Mouse (Mus musculus) heart, postnatal 0 days (tissue): Measurements from ENCODE around the gene 4921517D22Rik. TPM values are rescaled to one million over a fixed set of nuclear protein-coding genes. Genes with fewer than 3 reads are reported as not detected.
A peak's percentile ranks its signal among the peaks of the same experiment; 100 is the strongest.

Experiments used
- ATAC-seq: fragments of 200-750 bp; cut with Nextera tagmentation; 2 replicates; pipeline ENCODE4 v1.8.0; 2017; ENCODE audit warnings: low read depth, moderate number of reproducible peaks, moderate library complexity; ENCODE audit not compliant: insufficient read depth
- DNase-seq: peaks from one replicate; pipeline ENCODE4 v3.0.0-alpha.2; 2016; ENCODE audit warnings: low spot score
- H3K27ac ChIP-seq: fragments of 300-500 bp; sonication (generic); 2 replicates; pipeline ENCODE4 v1.5.1; 2014; ENCODE audit warnings: low read depth, mild to moderate bottlenecking
- H3K27me3 ChIP-seq: fragments of 300-500 bp; sonication (generic); 2 replicates; pipeline ENCODE4 v1.6.1; 2014; ENCODE audit warnings: low read length, mixed read lengths; ENCODE audit not compliant: control insufficient read depth, insufficient read depth
- H3K36me3 ChIP-seq: fragments of 300-500 bp; sonication (generic); replicated peaks from 2 replicates; pipeline ENCODE4 v1.6.1; 2014; ENCODE audit warnings: low read length, mixed read lengths; ENCODE audit not compliant: control insufficient read depth, insufficient read depth
- H3K4me1 ChIP-seq: fragments of 300-500 bp; sonication (generic); 2 replicates; pipeline ENCODE4 v1.6.1; 2014; ENCODE audit warnings: antibody characterized with exemption; ENCODE audit not compliant: control insufficient read depth, insufficient read depth
- H3K4me2 ChIP-seq: fragments of 300-500 bp; sonication (generic); 2 replicates; pipeline ENCODE4 v1.6.1; 2014; ENCODE audit warnings: low read depth, mild to moderate bottlenecking, low read length, moderate library complexity
- H3K4me3 ChIP-seq: fragments of 300-500 bp; sonication (generic); 2 replicates; pipeline ENCODE4 v1.5.1; 2014; ENCODE audit warnings: low read depth, low read length
- H3K9ac ChIP-seq: fragments of 300-500 bp; sonication (generic); replicated peaks from 2 replicates; pipeline ENCODE4 v1.6.1; 2014; ENCODE audit warnings: low read depth, low read length, mixed read lengths
- H3K9me3 ChIP-seq: fragments of 300-500 bp; sonication (generic); replicated peaks from 2 replicates; pipeline ENCODE4 v1.6.1; 2016; ENCODE audit warnings: low read length; ENCODE audit not compliant: control insufficient read depth
- CTCF ChIP-seq: IDR thresholded peaks from 2 replicates; pipeline ENCODE4 v1.5.1; 2016; ENCODE audit warnings: antibody characterized with exemption, control low read depth, low read depth
- EP300 ChIP-seq: IDR thresholded peaks from 2 replicates; pipeline ENCODE4 v1.6.1; 2016; ENCODE audit warnings: antibody characterized with exemption, low read depth
- WGBS: fragments of 180-500 bp; shearing (Covaris S2); extraction: QIAGEN DNeasy Blood & Tissue Kit; methylation state at CpG from one replicate; pipeline ENCODE4 v1.1.7; 2014; 5-methylcytosine and 5-hydroxymethylcytosine counted together
- polyA plus RNA-seq: library from polyadenylated mRNA; unstranded; fragments of >200 nt; fragmentation: Nextera tagmentation; extraction: Ambion mirVana; gene quantifications from 2 replicates; pipeline ENCODE4 v1.2.1, GENCODE M21; 2015
- total RNA-seq: library from RNA; depleted of rRNA; stranded (reverse); fragments of >200 nt; gene quantifications from 2 replicates; pipeline ENCODE4 v1.2.3, GENCODE M21; 2014; ENCODE audit warnings: low replicate concordance

Gene 4921517D22Rik
- total and polyA plus RNA-seq, 2 experiments from 2014 or later = not detected

DNA sequence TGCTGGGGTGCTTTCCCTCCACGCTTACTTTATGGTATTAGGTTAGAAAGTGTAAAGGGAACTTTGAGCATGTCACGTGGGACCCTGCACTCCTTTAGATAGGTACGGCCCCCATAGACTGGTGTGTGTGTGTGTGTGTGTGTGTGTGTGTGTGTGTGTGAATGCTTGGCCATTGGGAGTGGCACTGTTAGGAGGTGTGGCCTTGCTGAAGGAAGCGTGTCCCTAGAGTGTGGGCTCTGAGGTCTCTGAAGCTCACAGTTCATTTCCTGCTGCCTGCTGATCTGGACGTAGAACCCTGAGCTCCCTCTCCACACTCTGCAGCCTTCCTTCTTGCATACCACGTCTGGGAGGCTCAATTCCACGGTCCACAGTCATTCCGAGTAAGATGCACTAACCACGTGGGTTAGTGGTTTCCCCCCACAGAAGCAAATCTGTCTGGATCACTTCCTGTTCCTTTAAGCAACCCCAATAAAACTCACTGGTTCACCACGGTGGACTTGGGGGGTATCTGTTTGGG is 37.5 kb downstream of the 4921517D22Rik start:
- H3K9ac ChIP-seq = no peak overlapping the region
- no peaks in the 10 kb centered on the region for H3K27me3 ChIP-seq
- WGBS = 53% methylated on average over 10 of the region's 10 CpGs
- TF ChIP-seq CTCF (no peak), EP300 (no peak)
- H3K27ac ChIP-seq = no peak overlapping the region
- H3K36me3 ChIP-seq = no peaks in the 10 kb centered on the region
- H3K4me2 ChIP-seq = no peak overlapping the region
- no peak overlapping the region for H3K4me3 ChIP-seq
- DNase-seq (no peak), ATAC-seq (no peak)
- no peaks in the 10 kb centered on the region for H3K9me3 ChIP-seq
- H3K4me1 ChIP-seq = peaks cover 8% of the 10 kb centered on the region

DNA sequence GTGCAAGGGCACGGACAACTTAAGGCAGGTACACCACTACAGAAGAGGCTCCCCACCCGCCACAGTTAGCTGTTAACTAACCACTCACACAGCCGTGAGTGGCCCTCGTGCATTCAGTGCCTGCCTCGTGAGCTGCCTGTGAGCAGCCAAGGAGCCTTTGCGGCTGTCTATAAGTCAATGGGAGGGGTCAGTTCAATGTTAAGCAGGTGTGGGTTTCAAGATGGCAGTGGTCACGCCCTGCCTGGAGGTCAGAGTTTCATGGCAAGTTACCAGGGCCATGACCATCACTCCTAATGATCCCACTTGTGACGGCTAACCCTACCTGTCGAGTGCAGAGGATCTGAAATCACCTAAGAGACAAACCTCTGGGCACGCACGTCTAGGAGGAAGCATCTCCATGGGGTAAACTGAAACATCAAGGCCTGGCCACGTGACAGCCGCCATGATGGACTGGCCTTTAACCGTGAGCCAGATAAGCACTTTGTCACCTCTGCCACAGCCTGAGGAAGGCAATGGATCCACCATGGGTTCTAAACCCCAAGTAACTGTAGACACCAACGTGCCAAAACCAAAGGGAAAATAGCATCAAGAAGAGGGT is 38.1 kb downstream of the 4921517D22Rik start:
- no peak overlapping the region for H3K4me3 ChIP-seq
- WGBS = 93% methylated on average over 15 of the region's 15 CpGs
- TF ChIP-seq CTCF = no peak
- no peak for TF ChIP-seq EP300
- H3K27me3 ChIP-seq = no peaks in the 10 kb centered on the region
- ATAC-seq (no peak), DNase-seq (no peak)
- no peak overlapping the region for H3K9ac ChIP-seq
- H3K36me3 ChIP-seq = no peaks in the 10 kb centered on the region
- no peak overlapping the region for H3K4me2 ChIP-seq
- H3K27ac ChIP-seq = no peak overlapping the region
- peaks cover 8% of the 10 kb centered on the region for H3K4me1 ChIP-seq
- H3K9me3 ChIP-seq = no peaks in the 10 kb centered on the region

DNA sequence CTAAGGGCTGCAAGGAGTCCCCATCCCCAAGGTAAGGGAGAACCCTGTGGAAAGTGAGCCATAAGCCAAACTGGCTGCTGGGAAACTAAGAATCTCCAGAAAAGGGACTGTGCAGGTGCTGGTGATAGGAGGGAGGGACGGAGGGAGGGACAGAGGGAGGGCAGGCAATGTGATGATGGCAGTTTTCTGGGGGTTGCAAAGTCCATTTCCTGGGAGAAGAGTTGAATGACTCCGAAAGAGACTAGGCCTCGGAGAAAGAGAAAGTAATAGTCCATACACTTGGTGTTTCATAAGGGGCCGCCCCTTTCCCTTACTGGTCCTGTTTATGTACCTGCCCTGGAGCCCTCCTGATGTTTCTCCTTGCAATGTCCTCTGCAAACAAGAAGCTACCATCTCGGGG is 39.4 kb downstream of the 4921517D22Rik start:
- Histone ChIP-seq H3K4me2 (no peak overlapping the region), H3K27me3 (no peaks in the 10 kb centered on the region), H3K9me3 (no peaks in the 10 kb centered on the region), H3K27ac (no peak overlapping the region), H3K36me3 (no peaks in the 10 kb centered on the region; the same call in 1 of the 2 replicates), H3K9ac (no peak overlapping the region), H3K4me3 (no peak overlapping the region), H3K4me1 (peaks cover 8% of the 10 kb centered on the region)
- DNase-seq (no peak), ATAC-seq (no peak)
- 90% methylated on average over 5 of the region's 5 CpGs for WGBS
- TF ChIP-seq CTCF (no peak), EP300 (no peak)

DNA sequence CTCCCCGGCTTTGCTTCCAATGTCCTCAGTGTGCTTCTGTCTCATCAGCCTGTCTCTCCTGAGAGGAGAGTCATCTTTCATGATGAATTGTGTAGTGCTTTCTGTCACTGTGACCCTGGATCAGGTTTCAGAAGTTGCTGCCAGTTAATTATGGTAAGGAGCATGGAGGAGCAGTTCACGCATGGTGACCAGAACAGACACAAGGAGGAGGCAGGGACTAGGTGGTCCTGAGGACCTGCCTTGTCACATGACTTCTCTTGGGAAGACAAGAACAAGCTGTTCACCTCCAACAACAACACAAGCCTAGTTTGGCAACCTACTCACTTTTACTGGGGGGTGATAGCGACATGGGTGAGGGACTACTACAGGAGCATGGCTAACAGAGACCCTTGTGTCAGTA is 40.8 kb downstream of the 4921517D22Rik start:
- no peaks in the 10 kb centered on the region for H3K9me3 ChIP-seq
- H3K27ac ChIP-seq = no peak overlapping the region
- peaks cover 5% of the 10 kb centered on the region; the same call in 1 of the 2 replicates for H3K36me3 ChIP-seq
- H3K4me3 ChIP-seq = no peak overlapping the region
- TF ChIP-seq CTCF (no peak), EP300 (no peak)
- H3K4me1 ChIP-seq = peaks cover 8% of the 10 kb centered on the region
- ATAC-seq (no peak), DNase-seq (no peak)
- H3K4me2 ChIP-seq = no peak overlapping the region
- no peaks in the 10 kb centered on the region for H3K27me3 ChIP-seq
- 63% methylated on average over 3 of the region's 3 CpGs for WGBS
- H3K9ac ChIP-seq = no peak overlapping the region

DNA sequence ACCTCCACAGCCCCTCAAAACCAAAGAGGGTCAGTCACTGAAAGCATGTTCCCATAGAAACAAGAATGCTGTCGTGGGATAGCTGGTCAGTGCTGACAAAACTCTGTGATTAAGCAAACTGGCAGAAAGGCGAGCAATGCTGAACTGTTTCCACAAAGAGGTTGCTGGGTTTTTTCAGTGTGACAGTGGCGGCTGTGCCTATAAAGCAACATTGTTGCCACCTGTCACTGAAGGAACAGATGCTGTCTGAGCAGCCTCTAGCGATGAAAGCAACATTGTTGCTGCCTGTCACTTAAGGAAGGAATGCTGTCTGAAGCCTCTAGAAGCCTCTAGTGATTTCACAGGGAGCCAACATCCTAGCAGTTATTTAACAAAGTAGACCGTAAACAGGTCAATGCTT is 41.3 kb downstream of the 4921517D22Rik start:
- WGBS = 41% methylated on average over 5 of the region's 5 CpGs
- H3K9ac ChIP-seq = no peak overlapping the region
- no peaks in the 10 kb centered on the region for H3K9me3 ChIP-seq
- H3K4me2 ChIP-seq = no peak overlapping the region
- H3K4me3 ChIP-seq = no peak overlapping the region
- no peak for DNase-seq
- peaks cover 8% of the 10 kb centered on the region for H3K4me1 ChIP-seq
- H3K36me3 ChIP-seq = peaks cover 5% of the 10 kb centered on the region; the same call in 1 of the 2 replicates
- H3K27ac ChIP-seq = no peak overlapping the region
- H3K27me3 ChIP-seq = no peaks in the 10 kb centered on the region
- TF ChIP-seq EP300 (no peak), CTCF (no peak)
- ATAC-seq = 0 out of 2 replicates have a peak, but pooled peaks have one; percentile 11

DNA sequence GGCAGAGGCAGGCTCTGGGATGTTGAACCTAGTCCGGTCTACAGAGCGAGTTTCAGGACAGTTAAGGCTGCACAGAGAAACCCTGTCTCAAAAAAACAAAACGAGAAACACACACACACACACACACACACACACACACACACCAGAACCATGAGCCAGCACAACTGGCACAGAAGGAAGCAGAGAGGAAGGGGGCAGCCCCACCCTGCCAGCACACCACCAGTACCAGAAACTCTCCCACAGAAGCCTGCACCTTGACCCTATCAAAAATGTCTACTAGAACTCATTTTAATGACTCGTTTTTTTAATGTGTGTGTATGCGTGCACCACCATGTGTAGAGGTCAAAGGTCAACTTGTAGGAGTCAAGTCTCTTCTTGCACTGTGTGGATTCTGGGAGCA is 44.1 kb downstream of the 4921517D22Rik start:
- H3K27ac ChIP-seq = no peak overlapping the region
- no peak overlapping the region for H3K9ac ChIP-seq
- WGBS = 82% methylated on average over 5 of the region's 5 CpGs
- H3K27me3 ChIP-seq = no peaks in the 10 kb centered on the region
- H3K4me1 ChIP-seq = peaks cover 2% of the 10 kb centered on the region; the same call in 1 of the 2 replicates
- H3K9me3 ChIP-seq = no peaks in the 10 kb centered on the region
- DNase-seq (no peak), ATAC-seq (no peak)
- no peak overlapping the region for H3K4me3 ChIP-seq
- peaks cover 12% of the 10 kb centered on the region; the same call in 1 of the 2 replicates for H3K36me3 ChIP-seq
- no peak for TF ChIP-seq CTCF
- no peak for TF ChIP-seq EP300
- no peak overlapping the region for H3K4me2 ChIP-seq
